In the genomic region with DNA sequence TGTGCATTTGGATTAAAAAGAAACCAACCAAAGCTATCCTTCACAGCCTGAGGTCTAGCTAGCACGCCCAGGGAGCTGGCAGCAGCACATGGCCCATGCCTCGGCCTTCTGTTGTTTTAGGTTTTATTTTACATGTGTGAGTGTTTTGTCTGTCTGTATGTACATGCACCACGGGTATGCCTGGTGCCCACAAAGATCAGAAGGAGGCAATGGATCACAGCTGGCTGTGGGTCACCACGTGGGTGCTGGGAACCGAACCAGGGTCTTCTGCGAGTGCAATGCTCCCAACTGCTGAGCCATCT, we compare ENCODE assay signal across 16 mouse cellular contexts. TPM values are rescaled to one million over a fixed set of nuclear protein-coding genes. Genes with fewer than 3 reads are reported as not detected.
A peak's percentile ranks its signal among the peaks of the same experiment; 100 is the strongest.
DNase-seq lines count a peak whose midpoint lies in the region; TF ChIP-seq lines count a peak whose summit lies in the region.
"Had no signal": no experiment of that assay in that cellular context is flagged by ENCODE, and none has a peak within 500 bp of the region (broad histone marks: within the 10 kb centered on the region; RNA-seq: fewer than 3 reads in every experiment).

No protein-coding gene starts in this region.

- 86% methylated on average over 6 of the region's 6 CpGs for WGBS in kidney, adult 2 months
- 32% methylated on average over 6 of the region's 6 CpGs for WGBS in cerebellum, adult 2 months

- intact Hi-C loops in left cerebral cortex, postnatal 36 days (cut with DNase I), result no loop called here

- peaks cover 23% of the 10 kb centered on the region for H3K4me1 ChIP-seq in kidney, adult 2 months (ENCODE audit: control insufficient read depth, insufficient read depth, low read length)
- H3K4me1 ChIP-seq in cerebellum, adult 2 months (ENCODE audit: control insufficient read depth, insufficient read depth, low read length), result peaks cover 56% of the 10 kb centered on the region

- TF ChIP-seq POLR2A in kidney, adult 2 months (IDR thresholded peaks at IDR 0.05; ENCODE audit: low read depth, low read length), result no peak
- TF ChIP-seq POLR2A in cerebellum, adult 2 months (IDR thresholded peaks at IDR 0.05; ENCODE audit: borderline replicate concordance, insufficient read depth, low read length), result no peak

- no peak for DNase-seq in kidney, adult 2 months
- DNase-seq in kidney, adult 8-10 months, result no peak
- DNase-seq in brain, adult 2 months (ENCODE audit: low read depth, low spot score), result peak; percentile 63
- peak; percentile 62 to 70 for DNase-seq in cerebellum, adult 2 months
- peak; percentile 68 to 69 for DNase-seq in cerebellum, postnatal 25 days
- DNase-seq in left cerebral cortex, postnatal 36 days (ENCODE audit: low spot score in 2 of 2), result no peak
- no peak for DNase-seq in gastrocnemius, adult 18-20 months (ENCODE audit: low spot score)
- DNase-seq: adrenal gland, postnatal 10 days; forebrain, postnatal 0 days; heart, adult 18-20 months; heart, postnatal 10 days; heart, postnatal 4 days had no signal

- H3K27ac ChIP-seq in kidney, adult 2 months (ENCODE audit: insufficient read depth, low read depth, low read length), result peak overlapping the region; percentile 91; the same call in 1 of the 2 replicates
- H3K27ac ChIP-seq in cerebellum, adult 2 months (ENCODE audit: insufficient read depth, low read length), result peak overlapping the region; percentile 94
- H3K27ac ChIP-seq: embryonic facial prominence, embryonic 10.5 days; forebrain, embryonic 13.5 days; hindbrain, embryonic 12.5 days had no signal

- no peaks in the 10 kb centered on the region for H3K36me3 ChIP-seq in kidney, adult 2 months (ENCODE audit: control insufficient read depth, insufficient read depth, low read length)
- H3K36me3 ChIP-seq: embryonic facial prominence, embryonic 10.5 days; heart, embryonic 10.5 days; hindbrain, embryonic 12.5 days had no signal

- no peak overlapping the region for H3K4me3 ChIP-seq in kidney, adult 2 months (ENCODE audit: insufficient read depth, low read depth, low read length)
- no peak overlapping the region for H3K4me3 ChIP-seq in cerebellum, adult 2 months (replicated peaks; ENCODE audit: insufficient read depth, low read depth, low read length)
- H3K4me3 ChIP-seq: embryonic facial prominence, embryonic 10.5 days; forebrain, embryonic 13.5 days; heart, embryonic 10.5 days; hindbrain, embryonic 12.5 days had no signal

- TF ChIP-seq CTCF in kidney, adult 2 months (conservative IDR thresholded peaks at IDR 0.05; ENCODE audit: insufficient read depth, insufficient read length, low read depth, low read length), result no peak
- TF ChIP-seq CTCF in cerebellum, adult 2 months (IDR thresholded peaks at IDR 0.05; ENCODE audit: borderline replicate concordance, insufficient read depth, low read depth, low read length), result no peak

- no peaks in the 10 kb centered on the region for H3K27me3 ChIP-seq in kidney, adult 2 months (replicated peaks; ENCODE audit: control insufficient read depth, insufficient read depth, low read length)
- H3K27me3 ChIP-seq in cerebellum, adult 2 months (ENCODE audit: control insufficient read depth, insufficient read depth, low read length), result no peaks in the 10 kb centered on the region
- H3K27me3 ChIP-seq: forebrain, embryonic 13.5 days; hindbrain, embryonic 12.5 days had no signal

RNA-seq across cellular contexts. Expression of a gene that starts 36.8 kb away (rescaled TPM):
- polyA plus RNA-seq in kidney, adult 2 months (2012; rRNA removed), result 29.2 and 35.5 TPM in 2 replicates
- 50.5 and 59.9 TPM in 2 replicates for polyA plus RNA-seq in cerebellum, adult 2 months (2012; rRNA removed)
- 10 to 100 TPM; 73.1 to 78.6 TPM for total RNA-seq in left cerebral cortex, postnatal 36 days (2021)
- total RNA-seq in gastrocnemius, adult 18-20 months (2021), result 10 to 100 TPM; 23.3 to 29.8 TPM

Comparison
In these comparisons a context has a peak if more than half of its experiments do, and no peak if none do; other contexts are left out.
1. DNase-seq: peak in brain, adult 2 months (single experiment), cerebellum, adult 2 months (2 of 2) and cerebellum, postnatal 25 days (2 of 2); none in kidney, adult 2 months (single experiment), kidney, adult 8-10 months (0 of 2), left cerebral cortex, postnatal 36 days (0 of 2) and gastrocnemius, adult 18-20 months (single experiment).